Mouse (Mus musculus): ENCODE data around the gene Tmem201.

The Tmem201 gene

GRCm38 (mm10) chr4:149688861-149689260 lies 49.0 kb downstream of the Tmem201 start:
- DNase-seq (ENCODE audit: low read depth in 2 of 2, low spot score in 2 of 2), result no peak

DNA sequence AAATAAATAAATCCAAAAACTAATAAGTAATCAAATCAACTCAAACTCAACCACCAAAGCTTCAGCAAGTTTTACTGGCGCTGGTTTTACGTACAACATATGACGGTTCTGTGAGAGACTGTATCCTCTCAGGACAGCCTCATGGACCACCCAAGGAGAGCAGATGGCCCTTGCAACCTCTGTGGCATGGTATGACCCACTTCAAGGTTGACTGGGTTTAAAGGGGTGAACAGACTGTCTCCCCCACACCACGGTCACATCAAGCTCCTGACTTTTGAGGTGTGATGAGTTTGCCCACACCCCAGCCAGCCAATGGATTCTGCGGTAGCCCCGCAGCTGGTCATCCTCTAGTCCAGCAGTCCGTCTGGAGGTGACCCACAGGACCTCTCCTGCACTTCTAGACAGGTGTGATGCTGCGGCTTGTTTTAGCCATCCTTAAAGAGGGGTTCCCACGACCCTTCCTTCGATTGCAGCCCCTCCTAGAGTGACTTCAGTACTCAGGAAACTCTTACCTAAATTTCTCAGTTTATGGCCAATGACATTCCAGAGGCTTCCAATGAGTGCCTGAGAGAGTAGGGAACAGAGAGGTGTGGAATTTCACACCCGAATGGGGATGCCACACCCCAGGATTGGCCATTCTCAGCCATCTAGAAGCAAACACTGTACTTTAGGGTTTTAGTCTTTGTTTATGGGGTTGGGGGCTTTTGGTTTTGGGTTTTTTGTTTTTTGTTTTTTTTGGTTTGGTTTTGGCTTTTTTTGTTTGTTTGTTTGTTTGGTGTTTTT lies 52.8 kb downstream of the Tmem201 start:
- DNase-seq (ENCODE audit: low read depth in 2 of 2, low spot score in 2 of 2), result no peak

- DNase-seq (ENCODE audit: low read depth in 2 of 2, low spot score in 2 of 2), result no peak
Observed at GRCm38 (mm10) chr4:149683875-149684274, 54.0 kb downstream of the Tmem201 start.

GRCm38 (mm10) chr4:149679056-149679770 lies 58.6 kb downstream of the Tmem201 start:
- no peak for DNase-seq (ENCODE audit: low read depth in 2 of 2, low spot score in 2 of 2)

DNA sequence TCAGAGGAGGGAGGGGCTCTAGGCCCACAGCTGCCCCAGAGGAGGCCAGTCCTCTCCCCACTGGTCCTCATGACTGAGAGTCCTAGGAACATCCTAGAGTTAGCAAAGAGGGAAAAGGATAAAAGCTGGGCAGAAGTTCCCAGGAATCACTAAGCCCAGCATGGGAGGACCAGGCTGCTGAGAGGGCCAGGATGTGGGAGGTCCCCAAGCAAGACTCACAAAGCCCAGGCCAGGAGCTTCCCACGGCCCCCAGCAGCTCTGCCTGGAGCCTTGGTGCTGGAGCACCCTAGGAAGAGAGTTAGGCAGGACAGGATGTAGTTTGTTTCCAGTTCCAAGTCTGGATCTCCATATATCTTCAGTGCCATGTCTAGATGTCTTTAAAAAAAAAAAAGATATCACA lies 59.8 kb downstream of the Tmem201 start:
- DNase-seq (ENCODE audit: low read depth in 2 of 2, low spot score in 2 of 2), result no peak

DNA sequence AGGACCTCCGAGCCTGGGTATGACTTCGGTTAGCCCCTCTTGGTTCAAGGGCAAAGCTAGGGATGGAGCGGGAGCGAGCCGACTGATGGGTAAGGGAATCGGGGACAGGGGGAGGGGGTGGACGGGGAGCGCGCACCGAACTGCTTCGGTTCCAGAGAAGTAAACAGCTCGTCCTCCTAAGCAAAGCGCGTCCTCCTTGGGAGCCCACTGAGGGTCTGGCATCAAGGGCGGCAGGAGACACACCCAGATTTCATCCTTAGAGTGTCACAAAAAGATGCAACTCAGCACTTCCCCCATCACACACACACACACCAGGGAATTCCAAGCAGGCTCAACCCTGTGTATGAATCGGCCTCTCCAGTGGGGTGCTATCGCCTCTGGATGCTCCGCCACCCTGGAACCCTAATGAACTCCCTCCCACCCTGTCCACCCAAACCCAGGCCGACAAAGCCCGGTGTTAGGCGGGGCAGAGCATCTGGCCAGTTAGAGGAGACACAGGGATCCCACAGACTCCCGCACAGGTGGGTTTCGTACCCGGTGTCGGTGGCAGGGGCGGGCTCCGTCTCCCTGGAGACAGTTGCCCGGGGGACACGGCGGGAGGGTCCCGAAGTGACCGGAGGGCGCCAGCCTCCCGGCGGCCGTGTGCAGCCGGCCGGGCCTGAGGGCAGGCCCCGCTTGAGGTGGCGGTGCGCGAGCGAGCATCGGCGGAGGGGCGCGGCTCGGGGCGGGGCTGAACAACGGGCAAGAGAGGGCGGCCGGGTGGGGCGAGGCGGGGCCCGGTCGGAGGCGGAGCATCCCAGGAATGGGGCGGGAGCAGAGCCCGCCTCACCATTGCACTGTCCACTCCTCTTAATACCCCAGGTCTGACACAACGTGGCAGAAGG lies 62.2 kb downstream of the Tmem201 start:
- DNase-seq (ENCODE audit: low read depth in 2 of 2, low spot score in 2 of 2), result no peak

- no peak for DNase-seq (ENCODE audit: low read depth in 2 of 2, low spot score in 2 of 2)
Observed at GRCm38 (mm10) chr4:149674814-149675377, 62.9 kb downstream of the Tmem201 start.

GRCm38 (mm10) chr4:149672747-149673146 lies 65.1 kb downstream of the Tmem201 start:
- DNase-seq (ENCODE audit: low read depth in 2 of 2, low spot score in 2 of 2), result no peak

DNA sequence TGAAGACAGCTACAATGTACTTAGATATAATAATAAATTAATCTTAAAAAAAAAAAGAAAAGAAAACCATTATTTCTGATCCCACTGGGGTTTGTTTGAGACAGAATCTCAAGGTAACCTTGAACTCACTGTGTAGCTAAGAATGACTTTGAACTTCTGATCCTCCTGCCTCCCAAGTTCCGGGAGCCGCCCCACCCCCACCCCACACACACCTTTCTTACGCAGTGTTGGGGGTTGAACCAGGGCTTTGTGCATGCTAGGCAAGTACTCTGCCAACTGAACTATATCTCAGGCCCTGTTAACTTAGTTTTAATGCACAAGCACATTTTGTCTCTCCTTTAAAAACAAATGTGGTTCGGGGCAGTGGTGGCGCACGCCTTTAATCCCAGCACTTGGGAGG lies 66.7 kb downstream of the Tmem201 start:
- DNase-seq (ENCODE audit: low read depth in 2 of 2, low spot score in 2 of 2), result no peak

DNA sequence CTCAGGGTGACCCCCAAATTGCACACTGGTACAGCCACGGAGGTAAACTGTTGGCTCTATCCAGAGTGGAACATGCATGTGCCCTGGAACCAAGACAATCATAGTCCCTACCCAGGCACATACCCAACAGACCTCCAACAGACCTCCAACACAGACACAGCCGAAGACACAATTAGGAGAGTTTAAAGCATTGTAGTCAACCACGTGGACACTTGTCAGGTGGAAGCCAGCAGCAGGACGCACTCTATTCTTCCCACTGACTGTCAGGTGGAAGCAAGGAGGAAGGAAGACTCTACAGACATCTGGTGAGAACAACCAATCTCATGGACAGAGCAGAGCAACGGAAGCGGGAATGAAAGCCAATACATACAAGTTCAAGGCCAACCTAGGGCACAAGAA lies 72.2 kb downstream of the Tmem201 start:
- no peak for DNase-seq (ENCODE audit: low read depth in 2 of 2, low spot score in 2 of 2)

Data from CD8-positive naive resting alpha-beta T cell, adult 2 months (primary cell).